Mouse (Mus musculus): ENCODE results near the gene Kcnh3. TPM values are rescaled to one million over a fixed set of nuclear protein-coding genes. Genes with fewer than 3 reads are reported as not detected.

Gene Kcnh3
- polyA plus RNA-seq, 1 experiment from 2014 or later = 4.5 TPM

DNA sequence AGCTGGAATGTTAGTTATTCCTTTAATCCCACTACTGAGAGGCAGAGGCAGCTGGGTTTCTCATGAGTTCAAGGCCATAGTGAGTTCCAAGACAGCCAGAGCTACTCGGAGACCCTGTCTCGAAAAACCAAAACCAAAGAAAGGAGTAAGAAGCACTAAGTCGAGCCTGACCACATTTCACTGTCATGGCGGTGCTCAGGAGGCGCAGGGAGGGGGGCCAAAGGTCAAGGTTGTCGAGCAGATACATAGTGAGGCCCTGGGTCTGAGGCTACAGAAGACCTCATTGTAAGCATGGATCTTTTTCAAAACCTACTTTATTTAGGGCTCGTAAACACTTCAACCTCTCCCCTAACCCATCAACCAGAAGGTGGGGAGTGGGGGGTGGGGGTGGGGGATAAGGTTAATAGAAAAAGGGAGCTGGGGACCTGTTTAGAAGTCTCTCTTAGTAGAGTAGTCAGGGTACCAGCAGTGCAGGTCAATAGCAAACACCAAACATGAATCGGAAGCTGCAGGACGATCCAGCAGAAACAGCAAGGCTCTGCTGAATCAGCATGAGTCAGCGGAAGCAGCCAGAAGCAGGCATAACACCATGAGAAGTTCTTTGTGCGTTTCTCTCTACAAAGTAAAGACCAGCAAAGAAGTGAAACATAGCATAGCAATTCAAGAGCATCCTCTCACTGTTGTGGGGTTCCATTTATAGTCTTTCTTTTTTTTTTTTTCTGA lies 8.8 kb upstream of the Kcnh3 start:
- Histone ChIP-seq H3K27ac (ENCODE audit: low read length) (no peak overlapping the region), H3K9ac (replicated peaks; ENCODE audit: low read depth, low read length) (no peak overlapping the region), H3K27me3 (replicated peaks; ENCODE audit: control insufficient read depth, insufficient read depth, low read length) (peaks cover 12% of the 10 kb centered on the region), H3K4me3 (replicated peaks; ENCODE audit: low read length) (no peak overlapping the region), H3K36me3 (ENCODE audit: control insufficient read depth, insufficient read depth) (peaks cover 4% of the 10 kb centered on the region; the same call in 1 of the 2 replicates), H3K9me3 (ENCODE audit: control insufficient read depth, low read length) (no peaks in the 10 kb centered on the region), H3K4me1 (replicated peaks; ENCODE audit: control insufficient read depth, insufficient read depth, low read length) (no peaks in the 10 kb centered on the region), H3K4me2 (ENCODE audit: low read length) (no peak overlapping the region)
- ATAC-seq = no peak
- WGBS = 87% methylated on average over 11 of the region's 11 CpGs

DNA sequence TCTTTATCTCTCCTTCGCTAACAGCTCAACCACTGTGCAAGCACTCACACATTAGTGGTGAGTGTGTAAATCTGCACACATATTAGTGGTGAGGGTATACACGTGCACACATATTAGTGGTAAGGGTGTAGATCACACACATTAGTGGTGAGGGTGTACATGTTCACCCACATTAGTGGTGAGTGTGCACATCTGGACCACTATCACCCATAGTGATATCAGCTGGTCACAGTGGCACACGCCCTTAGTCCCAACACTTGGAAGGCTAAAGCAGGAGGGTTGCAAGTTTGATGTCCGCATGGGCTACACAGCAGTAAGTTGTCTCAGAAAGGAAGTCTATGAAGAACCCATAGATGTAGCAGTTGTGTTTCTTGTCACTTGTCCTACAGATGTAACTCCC lies 7.0 kb upstream of the Kcnh3 start:
- no peak overlapping the region for H3K4me2 ChIP-seq (ENCODE audit: low read length)
- no peak overlapping the region for H3K9ac ChIP-seq (replicated peaks; ENCODE audit: low read depth, low read length)
- H3K27ac ChIP-seq (ENCODE audit: low read length) = no peak overlapping the region
- H3K36me3 ChIP-seq (ENCODE audit: control insufficient read depth, insufficient read depth) = no peaks in the 10 kb centered on the region
- H3K4me3 ChIP-seq (replicated peaks; ENCODE audit: low read length) = no peak overlapping the region
- no peaks in the 10 kb centered on the region for H3K9me3 ChIP-seq (ENCODE audit: control insufficient read depth, low read length)
- peaks cover 28% of the 10 kb centered on the region for H3K27me3 ChIP-seq (replicated peaks; ENCODE audit: control insufficient read depth, insufficient read depth, low read length)
- ATAC-seq = no peak
- 93% methylated on average over 4 of the region's 4 CpGs for WGBS
- H3K4me1 ChIP-seq (replicated peaks; ENCODE audit: control insufficient read depth, insufficient read depth, low read length) = no peaks in the 10 kb centered on the region

DNA sequence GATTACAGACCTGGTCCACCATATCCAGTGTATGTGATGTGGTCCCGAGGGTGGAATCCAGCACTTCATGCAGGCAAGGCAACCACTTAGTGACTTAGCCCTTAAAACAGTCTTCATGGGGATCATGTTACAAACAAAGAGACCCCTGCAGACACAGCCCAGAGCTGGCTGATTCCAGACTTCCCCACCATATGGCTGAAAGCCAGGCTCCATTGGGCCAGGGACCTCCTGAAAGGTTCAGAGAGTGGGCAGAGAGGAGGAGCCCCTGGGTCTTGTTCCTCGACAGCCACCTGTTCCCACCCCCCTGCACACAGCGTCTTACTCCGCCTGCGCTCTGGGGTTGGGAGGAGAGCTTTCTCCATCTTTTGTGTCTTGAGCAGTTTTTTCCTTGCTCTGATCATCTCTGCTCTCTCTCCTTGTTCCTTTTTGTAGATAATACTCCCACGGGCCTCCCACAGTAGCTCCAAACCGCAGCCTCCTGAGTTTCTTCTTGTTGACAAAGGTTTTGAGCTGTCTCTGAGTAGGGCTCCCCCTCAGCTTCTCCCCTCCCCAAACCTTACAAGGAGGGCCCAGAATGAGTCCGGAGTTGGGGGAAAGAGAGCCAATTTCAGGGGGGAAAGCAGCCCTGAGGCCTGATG lies 3.2 kb upstream of the Kcnh3 start:
- H3K9me3 ChIP-seq (ENCODE audit: control insufficient read depth, low read length) = no peaks in the 10 kb centered on the region
- H3K9ac ChIP-seq (replicated peaks; ENCODE audit: low read depth, low read length) = no peak overlapping the region
- no peak overlapping the region for H3K27ac ChIP-seq (ENCODE audit: low read length)
- no peak for ATAC-seq
- no peaks in the 10 kb centered on the region for H3K36me3 ChIP-seq (ENCODE audit: control insufficient read depth, insufficient read depth)
- H3K27me3 ChIP-seq (replicated peaks; ENCODE audit: control insufficient read depth, insufficient read depth, low read length) = peaks cover 42% of the 10 kb centered on the region
- 7% methylated on average over 8 of the region's 8 CpGs for WGBS
- peaks cover 30% of the 10 kb centered on the region for H3K4me1 ChIP-seq (replicated peaks; ENCODE audit: control insufficient read depth, insufficient read depth, low read length)
- no peak overlapping the region for H3K4me3 ChIP-seq (replicated peaks; ENCODE audit: low read length)
- H3K4me2 ChIP-seq (ENCODE audit: low read length) = no peak overlapping the region

DNA sequence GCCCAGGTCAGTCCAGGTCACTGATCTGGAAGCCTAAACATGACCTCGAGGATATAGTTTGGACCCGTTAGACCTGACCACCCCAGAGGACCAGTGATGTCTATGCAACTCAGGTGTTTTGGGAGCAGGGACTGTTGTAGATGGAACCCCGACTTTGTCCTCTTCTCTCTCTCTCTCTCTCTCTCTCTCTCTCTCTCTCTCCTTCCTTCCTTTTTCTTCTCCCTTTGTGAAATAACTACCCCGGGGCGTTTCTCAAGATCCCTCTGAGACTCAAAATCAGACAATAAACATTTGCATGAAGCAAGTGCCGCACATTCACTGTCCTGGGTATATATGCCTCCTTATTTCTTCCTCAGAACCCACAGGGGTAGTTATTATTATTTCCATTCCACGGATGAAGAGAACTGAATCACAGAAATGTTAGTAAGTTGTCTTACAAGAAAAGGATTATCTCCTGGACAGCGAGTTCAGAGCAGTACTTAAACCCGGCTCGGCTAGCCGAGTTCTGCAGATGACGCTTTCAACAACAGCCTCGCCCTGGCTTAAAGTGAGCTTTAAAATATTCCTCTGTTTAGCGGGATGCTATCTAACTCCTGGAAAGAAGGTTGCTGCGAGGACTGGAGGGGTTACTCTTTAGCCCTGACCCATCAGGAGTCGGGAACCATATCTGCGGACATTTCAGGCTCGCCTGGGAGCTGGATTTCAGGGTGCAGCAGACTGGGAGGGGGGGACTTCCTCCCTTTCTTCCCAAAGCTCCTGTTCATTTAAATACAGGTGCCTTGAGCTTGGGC lies 1.7 kb upstream of the Kcnh3 start:
- Histone ChIP-seq H3K4me3 (replicated peaks; ENCODE audit: low read length) (peak overlapping the region; percentile 50), H3K27ac (ENCODE audit: low read length) (no peak overlapping the region), H3K4me2 (ENCODE audit: low read length) (peak overlapping the region; percentile 57), H3K9me3 (ENCODE audit: control insufficient read depth, low read length) (no peaks in the 10 kb centered on the region), H3K4me1 (replicated peaks; ENCODE audit: control insufficient read depth, insufficient read depth, low read length) (peaks cover 30% of the 10 kb centered on the region), H3K36me3 (ENCODE audit: control insufficient read depth, insufficient read depth) (no peaks in the 10 kb centered on the region), H3K9ac (replicated peaks; ENCODE audit: low read depth, low read length) (no peak overlapping the region; the same call in 1 of the 2 replicates), H3K27me3 (replicated peaks; ENCODE audit: control insufficient read depth, insufficient read depth, low read length) (peaks cover 57% of the 10 kb centered on the region)
- 3% methylated on average over 18 of the region's 18 CpGs for WGBS
- no peak for ATAC-seq

DNA sequence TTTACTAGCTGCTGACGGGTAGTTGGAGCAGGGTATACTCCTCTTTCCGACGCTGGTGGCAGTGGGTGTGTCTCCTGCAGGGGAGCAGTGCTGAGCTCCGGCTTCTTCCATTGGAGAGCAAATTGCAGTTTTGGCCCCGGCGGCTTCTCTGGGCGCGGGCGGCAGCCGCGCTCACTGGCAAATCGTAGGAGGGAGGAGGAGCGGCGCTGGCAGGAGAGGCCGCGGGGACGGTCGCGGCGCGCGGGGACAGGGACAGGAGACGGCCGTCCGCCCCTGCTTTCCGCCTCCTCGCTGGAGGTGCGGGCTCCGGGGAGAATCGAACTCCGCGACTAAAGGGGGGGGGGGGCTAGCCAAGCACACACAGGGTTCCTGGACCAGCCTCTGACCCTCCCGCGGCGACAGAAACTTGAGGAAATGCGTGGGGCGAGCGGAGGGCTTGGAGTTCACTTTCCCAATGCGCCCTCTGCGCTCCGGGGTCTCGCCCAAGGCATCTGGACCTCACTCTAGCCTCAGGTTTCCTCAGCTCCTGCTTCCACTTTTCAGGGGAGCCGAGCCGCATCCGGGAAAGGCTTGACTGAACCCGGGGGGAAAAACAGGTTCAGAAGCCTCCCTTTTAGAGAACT lies 965 bp upstream of the Kcnh3 start:
- peaks cover 63% of the 10 kb centered on the region for H3K27me3 ChIP-seq (replicated peaks; ENCODE audit: control insufficient read depth, insufficient read depth, low read length)
- peak overlapping the region; percentile 57 for H3K4me2 ChIP-seq (ENCODE audit: low read length)
- peaks cover 30% of the 10 kb centered on the region for H3K4me1 ChIP-seq (replicated peaks; ENCODE audit: control insufficient read depth, insufficient read depth, low read length)
- under 1% methylated on average over 44 of the region's 46 CpGs for WGBS
- no peak overlapping the region for H3K27ac ChIP-seq (ENCODE audit: low read length)
- no peaks in the 10 kb centered on the region for H3K36me3 ChIP-seq (ENCODE audit: control insufficient read depth, insufficient read depth)
- H3K4me3 ChIP-seq (replicated peaks; ENCODE audit: low read length) = peak overlapping the region; percentile 50
- peak; percentile 16; the same call in 1 of the 2 replicates for ATAC-seq
- no peaks in the 10 kb centered on the region for H3K9me3 ChIP-seq (ENCODE audit: control insufficient read depth, low read length)
- H3K9ac ChIP-seq (replicated peaks; ENCODE audit: low read depth, low read length) = peak overlapping the region; percentile 27

DNA sequence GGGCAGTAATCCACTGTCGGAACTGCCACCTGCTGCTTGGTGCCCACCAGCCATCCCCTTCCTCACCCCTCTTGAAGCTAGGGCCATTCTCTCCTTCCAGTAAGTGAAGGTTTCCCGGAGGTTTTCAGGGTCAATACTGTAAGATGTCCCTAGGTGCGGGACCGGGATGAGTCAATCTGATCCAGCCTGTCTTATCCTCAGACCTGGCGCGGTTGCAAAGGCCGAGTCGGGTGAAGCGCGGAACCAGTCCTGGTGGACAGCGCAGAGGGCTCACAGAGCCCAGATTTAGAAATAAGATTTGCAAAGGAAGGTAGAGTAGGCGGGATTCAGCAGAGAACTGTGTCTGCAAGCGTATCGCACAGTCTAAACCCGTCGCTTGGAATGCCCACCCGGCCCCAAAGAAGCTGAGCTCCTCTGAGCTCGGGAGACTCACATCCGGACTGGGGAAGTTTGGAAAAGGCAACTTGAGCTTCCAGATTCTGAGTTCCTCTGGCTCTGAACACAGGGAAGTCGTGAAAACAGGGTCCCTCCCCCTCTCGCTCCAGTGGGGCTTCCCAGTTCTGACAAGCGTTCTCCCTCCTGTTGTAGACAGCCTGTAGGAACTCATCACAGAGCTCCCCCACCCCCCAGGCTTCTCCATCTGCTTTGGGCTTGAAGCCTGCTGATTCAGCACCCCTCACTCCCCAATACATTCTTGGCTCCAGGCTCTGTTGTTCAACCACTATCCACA lies 585 bp downstream of the Kcnh3 start:
- Histone ChIP-seq H3K4me3 (replicated peaks; ENCODE audit: low read length) (peak overlapping the region; percentile 50), H3K27me3 (replicated peaks; ENCODE audit: control insufficient read depth, insufficient read depth, low read length) (peaks cover 61% of the 10 kb centered on the region), H3K9me3 (ENCODE audit: control insufficient read depth, low read length) (no peaks in the 10 kb centered on the region), H3K4me2 (ENCODE audit: low read length) (peak overlapping the region; percentile 57), H3K36me3 (ENCODE audit: control insufficient read depth, insufficient read depth) (no peaks in the 10 kb centered on the region), H3K9ac (replicated peaks; ENCODE audit: low read depth, low read length) (0 out of 2 replicates have a peak overlapping the region, but pooled peaks have one; percentile 10), H3K27ac (ENCODE audit: low read length) (no peak overlapping the region), H3K4me1 (replicated peaks; ENCODE audit: control insufficient read depth, insufficient read depth, low read length) (peaks cover 30% of the 10 kb centered on the region)
- peak; percentile 78 for ATAC-seq
- under 1% methylated on average over 22 of the region's 22 CpGs for WGBS

DNA sequence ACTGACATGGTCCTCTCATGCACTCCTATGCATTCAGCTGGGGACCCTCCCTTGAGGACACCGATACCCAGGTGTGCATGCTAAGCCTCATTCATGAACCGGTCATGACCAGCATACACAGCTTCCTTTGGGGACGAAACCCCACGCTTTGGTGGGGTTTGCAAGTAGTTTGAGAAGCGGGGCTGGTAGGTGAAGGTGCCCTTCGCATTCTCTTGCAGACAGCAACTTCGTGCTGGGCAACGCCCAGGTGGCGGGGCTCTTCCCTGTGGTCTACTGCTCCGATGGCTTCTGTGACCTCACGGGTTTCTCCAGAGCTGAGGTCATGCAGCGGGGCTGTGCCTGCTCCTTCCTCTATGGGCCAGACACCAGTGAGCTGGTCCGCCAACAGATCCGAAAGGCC lies 1.4 kb downstream of the Kcnh3 start:
- Histone ChIP-seq H3K4me1 (replicated peaks; ENCODE audit: control insufficient read depth, insufficient read depth, low read length) (peaks cover 30% of the 10 kb centered on the region), H3K9ac (replicated peaks; ENCODE audit: low read depth, low read length) (0 out of 2 replicates have a peak overlapping the region, but pooled peaks have one; percentile 10), H3K27ac (ENCODE audit: low read length) (no peak overlapping the region), H3K9me3 (ENCODE audit: control insufficient read depth, low read length) (no peaks in the 10 kb centered on the region), H3K36me3 (ENCODE audit: control insufficient read depth, insufficient read depth) (no peaks in the 10 kb centered on the region), H3K4me2 (ENCODE audit: low read length) (peak overlapping the region; percentile 57), H3K4me3 (replicated peaks; ENCODE audit: low read length) (peak overlapping the region; percentile 50), H3K27me3 (replicated peaks; ENCODE audit: control insufficient read depth, insufficient read depth, low read length) (peaks cover 54% of the 10 kb centered on the region)
- 15% methylated on average over 14 of the region's 14 CpGs for WGBS
- no peak for ATAC-seq

DNA sequence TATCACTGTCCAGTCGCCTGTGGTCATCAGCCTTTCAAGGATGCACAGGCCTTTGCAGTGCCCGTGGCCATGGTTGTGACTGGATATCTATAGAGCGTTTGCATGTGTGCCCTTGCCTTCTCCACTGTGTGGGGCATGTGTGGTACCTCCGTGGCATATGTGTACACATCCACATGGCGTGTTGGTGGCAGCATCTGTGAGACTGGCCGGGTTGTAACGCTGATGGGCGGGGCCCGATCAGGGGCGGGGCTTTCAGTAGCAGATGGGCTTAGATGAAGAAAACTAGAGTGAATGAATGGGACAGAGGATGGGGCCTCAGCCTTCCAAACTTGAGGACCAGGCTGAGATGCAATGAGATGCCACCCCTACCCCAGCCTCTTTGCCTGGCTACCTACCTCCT lies 7.3 kb downstream of the Kcnh3 start:
- peaks cover 20% of the 10 kb centered on the region for H3K27me3 ChIP-seq (replicated peaks; ENCODE audit: control insufficient read depth, insufficient read depth, low read length)
- H3K27ac ChIP-seq (ENCODE audit: low read length) = no peak overlapping the region

More for the DNA sequence above, 7.3 kb downstream of the Kcnh3 start:
- no peak overlapping the region for H3K9ac ChIP-seq (replicated peaks; ENCODE audit: low read depth, low read length)
- WGBS = 66% methylated on average over 10 of the region's 10 CpGs
- no peak for ATAC-seq
- no peaks in the 10 kb centered on the region for H3K9me3 ChIP-seq (ENCODE audit: control insufficient read depth, low read length)
- H3K4me3 ChIP-seq (replicated peaks; ENCODE audit: low read length) = no peak overlapping the region
- H3K4me1 ChIP-seq (replicated peaks; ENCODE audit: control insufficient read depth, insufficient read depth, low read length) = no peaks in the 10 kb centered on the region
- H3K4me2 ChIP-seq (ENCODE audit: low read length) = no peak overlapping the region
- H3K36me3 ChIP-seq (ENCODE audit: control insufficient read depth, insufficient read depth) = no peaks in the 10 kb centered on the region

Data from forebrain, embryonic 16.5 days (tissue).